Mouse (Mus musculus): Measurements from ENCODE around the gene Ncor1.
"Not testable (repeated sequence)": the region's sequence is repeated elsewhere in the genome, so short reads cannot be mapped to it uniquely, and the experiment has no call there.

The Ncor1 gene

DNA sequence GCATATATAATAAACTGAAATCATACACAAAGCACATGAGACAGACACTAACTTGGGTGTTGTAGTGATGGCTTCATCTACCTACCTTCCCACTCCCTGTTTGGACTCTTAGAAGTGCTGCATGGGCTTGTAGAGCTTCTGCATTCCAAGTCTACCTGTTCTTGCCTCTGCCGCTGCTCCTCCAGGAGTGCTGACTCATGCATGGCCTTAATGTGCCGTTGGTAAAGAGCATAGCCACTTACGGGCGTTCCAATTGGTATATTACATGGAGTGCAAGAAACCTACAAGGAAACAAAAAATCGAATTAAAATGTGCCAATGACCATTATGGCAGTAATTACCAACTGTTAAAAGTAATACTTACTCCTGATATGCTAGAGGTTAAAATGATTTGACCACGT is 91.5 kb downstream of the Ncor1 start:
- no peak for DNase-seq (ENCODE audit: low spot score in 2 of 2)

DNA sequence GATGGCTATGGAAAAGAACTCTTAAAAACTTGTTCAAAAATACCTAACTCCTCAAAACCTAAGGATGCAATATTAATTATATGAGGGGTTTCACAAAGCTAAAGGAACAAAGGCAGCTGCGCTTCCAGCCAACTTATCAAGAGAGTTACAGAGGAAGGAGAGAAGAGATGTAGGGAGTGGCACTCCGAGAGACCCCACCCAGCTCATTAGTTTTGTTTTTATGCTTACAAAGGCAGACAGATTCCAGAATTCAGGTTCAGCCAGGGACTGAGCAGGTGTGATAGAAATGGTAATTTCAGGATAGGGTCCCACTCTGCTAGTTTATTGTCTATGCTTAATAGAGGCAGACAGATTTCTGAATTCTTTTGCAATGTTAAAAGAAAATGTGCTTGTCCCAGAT is 103.1 kb downstream of the Ncor1 start:
- DNase-seq (ENCODE audit: low spot score in 2 of 2), result no peak

DNA sequence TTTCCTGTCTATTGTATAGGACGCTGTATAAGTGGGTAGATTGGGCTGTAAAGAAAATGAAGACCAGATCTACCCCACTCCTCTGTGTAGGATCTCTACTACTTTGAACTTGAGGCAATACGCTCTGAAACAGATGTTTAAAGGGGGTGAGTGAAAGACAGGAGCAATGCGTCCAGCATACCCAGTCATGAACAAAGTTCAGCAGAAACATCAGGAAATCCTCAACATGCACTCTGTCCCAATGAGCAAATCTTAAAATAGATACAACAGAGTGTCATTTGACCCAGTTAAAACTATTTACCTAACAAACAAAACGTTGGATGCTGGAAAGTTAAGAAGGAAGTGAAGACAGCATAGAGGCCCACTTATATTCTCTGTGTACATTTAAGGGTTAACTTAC is 106.4 kb downstream of the Ncor1 start:
- DNase-seq (ENCODE audit: low spot score in 2 of 2), result no peak

DNA sequence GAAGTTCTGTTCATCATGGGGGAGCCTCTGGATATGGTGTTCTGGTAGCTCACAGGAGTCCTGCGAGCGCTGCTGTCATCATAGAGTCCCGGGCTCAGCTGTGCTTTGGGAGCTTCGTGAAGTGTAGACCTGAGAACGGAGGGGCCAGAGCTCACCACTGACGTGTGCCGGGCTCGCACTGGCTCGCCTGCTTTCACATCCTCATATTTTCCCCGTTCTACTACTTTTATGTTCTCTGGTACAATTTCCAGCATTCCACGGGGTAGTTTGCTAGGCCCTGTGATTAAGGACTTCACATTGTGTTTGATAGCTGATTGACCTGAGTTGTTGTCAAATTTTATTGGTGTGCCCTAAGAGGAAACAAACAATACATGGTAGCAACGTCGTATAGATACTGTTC is 115.3 kb downstream of the Ncor1 start:
- DNase-seq (ENCODE audit: low spot score in 2 of 2), result no peak

DNA sequence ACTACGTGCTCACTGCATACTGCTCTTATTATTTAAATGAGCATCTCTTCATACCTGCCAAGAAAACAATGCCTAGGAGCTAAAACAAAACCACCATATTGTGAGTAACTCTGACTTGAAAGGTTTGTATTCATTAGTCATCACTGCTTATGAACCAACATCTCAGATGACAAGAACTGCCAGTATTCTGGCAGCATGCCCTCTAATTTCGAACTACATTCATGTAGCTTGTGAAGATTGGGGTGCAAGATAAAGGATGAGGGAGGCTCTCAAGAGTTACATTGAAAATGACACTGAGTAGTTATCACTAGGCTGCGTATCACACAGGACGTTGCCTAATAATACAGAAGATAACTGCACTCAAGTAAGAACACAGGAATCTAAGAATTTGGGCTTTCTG is 126.1 kb downstream of the Ncor1 start:
- no peak for DNase-seq (ENCODE audit: low spot score in 2 of 2)

DNA sequence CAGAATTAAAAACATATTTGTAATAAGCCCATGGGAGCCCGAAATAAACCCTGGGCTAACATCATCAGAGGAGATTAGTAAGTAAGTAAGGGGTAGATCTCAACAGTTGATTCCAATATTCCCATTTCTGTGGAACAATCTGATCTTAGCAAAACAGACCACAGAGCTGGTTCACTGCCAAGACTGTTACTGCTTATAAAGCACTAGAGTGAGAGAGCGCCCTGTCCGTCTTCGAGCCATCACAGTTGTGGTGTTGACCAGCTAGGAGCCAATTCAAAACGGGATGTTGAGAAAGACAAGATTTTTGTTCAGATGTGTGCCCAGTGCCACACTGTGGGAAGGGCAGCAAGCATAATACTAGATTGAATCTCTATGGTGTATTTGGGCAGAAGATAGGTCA is 127.2 kb downstream of the Ncor1 start:
- DNase-seq (ENCODE audit: low spot score in 2 of 2), result no peak

DNA sequence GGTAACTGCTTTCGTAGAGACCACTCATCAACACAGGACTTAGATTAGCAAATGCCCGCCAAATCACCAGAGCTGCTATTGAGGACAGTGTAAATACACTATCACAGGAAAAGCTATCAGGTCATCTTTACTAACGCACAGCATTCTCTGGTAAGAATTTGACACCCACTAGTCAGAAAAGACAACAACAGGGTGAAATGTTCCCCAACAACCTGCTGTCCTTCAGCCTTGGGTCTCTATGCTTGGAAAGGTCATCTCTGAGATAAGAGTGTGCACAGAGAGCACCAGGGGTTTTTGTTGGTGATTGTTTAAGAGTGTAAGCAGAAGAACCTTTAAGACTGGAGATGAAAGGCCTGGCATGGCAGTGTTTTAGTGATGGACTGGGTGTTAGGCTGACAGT is 134.7 kb downstream of the Ncor1 start:
- no peak for DNase-seq (ENCODE audit: low spot score in 2 of 2)

DNA sequence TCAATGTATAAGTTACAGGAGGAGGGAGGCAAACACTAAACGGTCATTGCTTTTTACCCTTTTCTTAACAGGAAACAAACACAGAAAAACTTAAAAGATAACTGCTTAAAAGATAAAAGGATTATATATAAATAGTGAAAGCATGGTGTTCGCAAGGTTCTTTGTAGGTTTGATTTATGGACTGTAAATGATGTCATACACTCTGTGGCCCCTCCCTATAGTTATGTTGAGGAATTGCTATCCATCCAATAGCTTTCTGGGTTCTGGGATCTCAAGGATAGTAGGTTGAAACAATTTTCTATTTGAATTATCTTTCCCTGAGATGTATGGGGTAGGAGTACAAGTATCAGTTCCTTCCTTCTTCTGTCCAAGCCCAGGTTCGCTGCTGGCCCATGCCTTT is 138.2 kb downstream of the Ncor1 start:
- DNase-seq (ENCODE audit: low spot score in 2 of 2), result no peak

DNA sequence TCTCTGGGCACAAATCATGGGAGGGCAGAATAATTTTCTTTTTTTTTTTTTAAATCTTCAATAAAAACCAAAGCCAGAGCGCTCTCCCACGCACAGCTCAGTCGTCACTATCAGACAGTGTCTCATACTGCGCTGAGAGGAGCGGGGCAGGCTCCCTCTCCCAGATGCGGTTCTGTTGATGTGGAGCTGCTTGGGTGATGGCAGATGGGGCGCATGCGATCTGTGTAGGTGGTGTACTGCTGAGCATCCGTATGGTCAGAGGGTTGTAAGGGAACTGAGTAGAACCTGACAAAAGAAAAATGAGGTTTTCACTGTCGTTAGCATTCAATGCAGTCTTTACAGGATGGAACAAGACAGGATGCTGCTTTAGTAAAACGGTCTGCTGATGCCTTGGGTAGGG is 140.6 kb downstream of the Ncor1 start:
- no peak for DNase-seq (ENCODE audit: low spot score in 2 of 2)

DNA sequence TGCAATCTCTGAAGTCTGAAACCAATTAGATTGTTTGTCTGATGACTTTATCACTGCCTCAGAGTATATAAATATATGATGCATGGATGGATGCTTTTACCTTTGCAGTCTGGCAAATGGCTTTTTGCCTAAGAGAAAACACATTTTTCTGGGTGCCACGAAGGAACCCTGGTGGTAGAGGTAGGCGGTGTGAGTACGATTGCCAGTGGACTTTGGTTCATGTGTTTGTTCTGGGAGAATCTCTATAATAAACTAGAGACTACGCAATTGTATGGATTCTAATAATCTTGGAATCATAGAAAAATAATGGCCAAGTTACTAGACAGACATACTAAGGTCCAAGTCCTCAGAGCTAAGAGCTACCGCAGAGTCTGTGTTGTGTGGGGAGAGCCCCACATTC is 143.4 kb downstream of the Ncor1 start:
- no peak for DNase-seq (ENCODE audit: low spot score in 2 of 2)

DNA sequence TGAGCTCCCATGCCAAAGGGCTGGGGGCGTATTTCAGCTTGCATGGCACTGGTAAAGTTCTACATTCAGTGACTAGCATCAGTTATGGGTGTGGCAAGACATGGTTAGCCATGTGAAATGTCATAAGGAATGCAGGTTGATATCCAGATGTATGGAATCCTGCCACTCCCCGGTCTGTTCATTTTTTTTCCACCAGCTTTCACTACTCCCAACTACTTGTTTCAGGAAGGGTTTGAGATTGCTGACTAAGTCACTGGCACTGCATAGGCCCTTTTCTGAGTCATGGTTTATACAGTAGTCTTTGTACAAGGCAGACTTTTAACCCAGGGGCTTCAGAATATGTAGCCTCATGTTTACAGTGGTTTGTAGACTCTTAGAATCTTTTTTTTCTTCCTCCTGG is 149.0 kb downstream of the Ncor1 start:
- DNase-seq (ENCODE audit: low spot score in 2 of 2), result no peak

DNA sequence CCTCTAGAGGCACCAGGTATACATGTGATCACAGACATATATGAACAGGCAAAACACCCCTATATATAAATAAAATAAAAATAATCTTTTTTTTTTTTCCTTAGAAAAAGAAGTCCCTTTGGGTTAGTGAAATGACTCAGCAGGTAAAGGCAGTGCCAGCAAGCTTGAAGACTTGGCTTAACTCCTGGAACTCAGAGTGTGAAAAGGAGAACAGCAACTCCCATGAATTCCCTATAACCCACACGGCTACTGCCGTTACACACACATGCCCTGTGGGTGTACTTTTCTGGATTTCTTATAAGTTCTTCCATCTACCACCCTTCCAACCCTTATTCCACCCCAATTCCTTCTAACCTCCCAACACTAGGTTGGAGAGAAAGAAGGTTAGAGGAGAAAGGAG is 152.5 kb downstream of the Ncor1 start:
- no peak for DNase-seq (ENCODE audit: low spot score in 2 of 2)

DNA sequence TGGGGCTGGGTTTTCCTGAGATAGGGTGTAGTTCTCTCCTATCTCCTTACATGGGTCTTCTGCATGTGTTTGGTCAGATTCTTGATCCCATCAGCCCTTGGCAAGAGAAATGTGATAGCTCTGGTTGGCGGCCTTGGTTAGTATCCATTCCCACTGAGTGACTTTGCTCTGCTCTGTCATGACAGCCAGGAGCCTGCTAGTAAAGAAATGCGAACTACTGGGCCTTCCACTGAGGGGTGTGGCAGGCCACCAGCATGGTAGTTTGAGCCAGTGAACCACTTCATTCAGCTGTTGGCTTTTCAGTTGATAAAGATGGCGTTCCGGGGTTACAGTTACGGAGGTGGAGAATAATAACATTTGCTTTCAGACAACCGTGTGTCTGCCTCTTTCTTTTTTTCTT is 159.5 kb downstream of the Ncor1 start:
- DNase-seq (ENCODE audit: low spot score in 2 of 2), result no peak

DNA sequence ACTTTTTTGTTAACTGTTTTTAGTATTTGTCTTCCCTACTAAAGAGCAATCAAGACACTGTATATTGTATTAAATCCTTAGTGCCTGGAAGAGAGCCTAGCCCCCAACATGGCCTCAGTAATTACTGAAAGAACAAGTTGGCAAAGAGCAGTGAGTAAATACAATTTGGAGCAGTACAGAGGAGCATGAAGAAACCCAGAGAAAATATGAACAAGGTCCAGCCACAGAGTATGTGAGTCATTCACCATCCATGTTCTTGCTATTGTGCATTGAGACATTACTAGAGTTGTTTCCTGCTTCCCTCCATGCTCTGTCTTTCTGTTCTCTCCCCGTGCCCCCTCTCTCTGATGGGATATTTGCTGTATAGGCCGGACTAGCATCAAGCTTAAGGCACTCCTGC is 164.2 kb downstream of the Ncor1 start:
- no peak for DNase-seq (ENCODE audit: low spot score in 2 of 2)

DNA sequence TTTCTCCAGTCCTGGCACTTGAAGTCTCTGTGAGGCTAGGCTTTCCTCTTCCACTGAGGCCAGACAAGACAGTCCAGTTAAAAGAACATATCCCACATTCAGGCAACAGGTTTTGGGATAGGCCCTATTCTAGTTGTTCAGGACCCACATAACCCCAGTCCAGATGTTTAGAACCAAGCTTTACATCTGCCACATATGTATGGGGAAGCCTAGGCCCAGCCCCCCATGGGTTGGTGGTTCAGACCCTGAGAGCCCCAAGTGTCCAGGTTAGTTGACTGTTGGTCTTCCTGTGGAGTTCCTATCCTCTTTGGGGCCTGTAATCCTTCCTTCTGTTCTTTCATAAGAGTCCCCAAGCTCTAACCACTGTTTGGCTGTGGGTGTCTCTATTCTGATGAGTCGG is 170.6 kb downstream of the Ncor1 start:
- DNase-seq (ENCODE audit: low spot score in 2 of 2), result no peak

DNA sequence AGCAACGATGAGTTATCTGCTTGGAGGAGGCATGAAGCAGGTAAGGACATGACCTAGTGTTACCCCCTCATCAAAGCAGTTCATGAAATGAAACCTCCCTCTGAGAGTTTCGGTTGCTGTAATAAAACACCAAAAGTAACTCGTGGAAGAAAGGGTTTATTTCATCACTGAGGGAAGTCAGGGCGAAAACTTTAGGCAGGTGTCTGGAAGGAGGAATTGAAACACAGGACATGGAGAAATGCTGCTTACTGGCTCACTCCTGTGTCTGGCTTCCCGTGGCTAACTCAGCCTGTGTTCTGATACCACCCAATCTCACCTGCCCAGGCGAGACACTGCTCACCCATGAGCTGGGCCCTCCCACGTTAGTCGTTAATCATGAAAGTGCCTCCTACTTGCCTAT is 173.3 kb downstream of the Ncor1 start:
- no peak for DNase-seq (ENCODE audit: low spot score in 2 of 2)

DNA sequence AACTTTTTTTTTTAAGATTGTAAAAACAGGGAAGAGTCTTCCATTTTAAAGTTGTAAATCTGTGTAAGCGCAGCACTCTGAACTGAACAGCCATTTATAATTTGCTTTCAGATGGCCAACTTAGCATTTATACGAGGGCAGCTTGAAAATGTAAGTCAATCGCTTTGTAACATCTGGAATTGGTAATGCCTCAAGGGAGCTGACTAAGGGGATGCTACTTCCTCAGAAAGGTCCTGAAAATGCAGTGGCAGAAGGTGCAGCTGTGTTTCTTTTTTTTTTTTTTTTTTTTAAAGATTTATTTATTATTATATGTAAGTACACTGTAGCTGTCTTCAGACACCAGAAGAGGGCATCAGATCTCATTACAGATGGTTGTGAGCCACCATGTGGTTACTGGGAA is 174.3 kb downstream of the Ncor1 start:
- not testable (repeated sequence) for DNase-seq (ENCODE audit: low spot score in 2 of 2)

DNA sequence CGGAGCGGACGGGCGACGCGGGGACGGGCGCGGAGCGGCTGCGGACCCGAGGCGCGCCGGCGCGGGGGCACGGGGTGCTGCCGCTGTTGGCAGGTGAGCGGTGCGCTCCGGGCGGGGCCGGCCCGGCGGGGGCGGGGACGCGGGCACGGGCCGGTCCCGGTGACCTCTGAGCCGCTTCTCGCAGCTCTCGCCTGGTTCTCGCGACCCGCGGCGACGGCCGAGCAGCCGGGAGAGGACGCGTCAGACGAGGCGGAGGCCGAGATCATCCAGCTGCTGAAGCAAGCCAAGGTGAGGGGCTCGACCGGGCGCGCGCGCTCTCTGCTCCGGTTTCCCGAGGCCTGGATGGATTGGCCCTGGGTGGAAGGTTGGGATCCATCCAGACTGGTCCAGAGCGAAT is 176.7 kb downstream of the Ncor1 start:
- DNase-seq (ENCODE audit: low spot score in 2 of 2), result no peak

DNA sequence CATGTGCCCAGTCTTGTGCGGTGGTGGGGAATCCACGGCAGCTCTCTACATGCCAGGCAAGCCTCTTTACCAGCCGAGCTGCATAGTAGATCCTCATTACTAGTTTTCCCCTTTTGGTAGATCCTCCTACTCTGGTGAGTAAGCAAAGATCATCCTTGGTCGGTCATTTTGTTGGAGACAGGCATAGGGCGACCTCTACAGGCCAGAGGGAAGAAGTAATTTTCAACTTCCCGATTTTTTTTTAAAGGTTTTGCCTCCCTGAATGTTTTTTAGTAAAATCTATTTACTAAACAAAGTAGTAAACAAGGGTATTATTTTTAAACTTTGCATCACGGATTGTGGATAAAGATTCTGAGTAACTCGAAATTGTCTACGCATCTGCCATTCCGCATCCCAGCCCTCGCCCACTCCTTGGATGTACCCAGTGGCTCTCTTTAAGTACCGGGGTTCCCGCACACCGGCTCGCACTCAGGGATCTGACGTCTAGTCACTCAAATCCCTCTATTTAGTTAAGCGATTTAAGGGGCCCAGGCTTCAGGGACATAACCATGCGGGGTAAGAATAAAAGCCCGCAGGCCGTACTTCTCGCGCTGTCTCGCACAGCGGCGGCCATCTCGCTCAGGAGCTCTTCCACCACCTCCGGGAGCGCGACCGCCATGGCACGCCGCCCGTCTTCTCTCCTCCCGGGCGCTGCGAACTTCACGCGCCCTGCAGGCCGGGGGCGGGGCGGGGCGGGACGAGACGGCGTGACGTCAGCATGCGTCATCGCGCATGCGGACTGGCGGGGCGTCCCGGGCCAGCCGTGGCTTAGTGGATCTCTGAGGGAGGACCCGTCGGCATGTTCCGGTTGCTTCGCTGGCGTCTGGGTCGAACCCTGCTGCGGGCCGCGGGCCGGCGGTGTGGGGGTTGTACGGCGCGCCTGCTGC is 177.4 kb downstream of the Ncor1 start, which contains the start of the genes Zswim7 and Ttc19:
TSS of gene Zswim7 (minus strand) at position 701 of the 926 bp plus-strand sequence.
TSS of gene Ttc19 (plus strand) at position 799 of the 926 bp plus-strand sequence.
- DNase-seq (ENCODE audit: low spot score in 2 of 2), result peak; percentile 86 to 89

DNA sequence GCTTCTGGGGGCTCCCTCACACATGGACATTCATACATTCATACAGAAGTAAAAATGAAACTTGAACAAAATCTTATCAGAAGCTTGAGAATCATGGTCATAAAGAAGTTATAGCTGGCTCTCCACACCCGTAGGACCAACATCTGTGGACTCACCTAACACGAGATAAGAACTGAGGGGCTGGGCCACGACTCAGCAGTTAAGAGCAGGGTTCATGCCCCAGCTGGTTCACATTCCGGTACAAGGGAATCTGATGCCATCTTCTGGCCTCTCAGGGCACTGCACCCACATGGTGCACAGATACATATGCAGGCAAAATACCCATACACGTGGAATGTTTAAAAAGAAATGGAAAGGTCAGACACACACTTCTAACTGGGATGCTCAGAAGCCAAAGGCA is 180.3 kb downstream of the Ncor1 start:
- DNase-seq (ENCODE audit: low spot score in 2 of 2), result peak; percentile 43 to 70

DNA sequence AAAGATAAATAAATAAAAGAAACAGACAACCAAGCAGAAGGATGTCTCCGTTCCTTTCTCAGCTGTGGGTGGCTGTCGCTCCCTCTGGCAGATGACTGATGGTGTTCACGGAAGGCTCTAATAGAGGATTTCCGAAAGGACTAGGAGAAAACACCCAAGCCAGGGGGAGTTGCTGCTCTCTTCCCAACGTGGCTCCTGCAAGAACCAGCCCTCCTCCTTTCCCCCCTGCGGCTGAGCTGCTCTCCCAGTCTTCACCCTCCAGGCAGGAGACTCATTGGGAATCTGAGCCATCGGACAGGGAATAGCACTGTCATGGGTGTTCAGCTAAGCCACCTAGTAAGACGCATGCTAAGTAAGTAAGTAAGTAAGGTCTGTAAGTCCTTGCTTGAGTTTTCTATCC is 181.3 kb downstream of the Ncor1 start:
- no peak for DNase-seq (ENCODE audit: low spot score in 2 of 2)

DNA sequence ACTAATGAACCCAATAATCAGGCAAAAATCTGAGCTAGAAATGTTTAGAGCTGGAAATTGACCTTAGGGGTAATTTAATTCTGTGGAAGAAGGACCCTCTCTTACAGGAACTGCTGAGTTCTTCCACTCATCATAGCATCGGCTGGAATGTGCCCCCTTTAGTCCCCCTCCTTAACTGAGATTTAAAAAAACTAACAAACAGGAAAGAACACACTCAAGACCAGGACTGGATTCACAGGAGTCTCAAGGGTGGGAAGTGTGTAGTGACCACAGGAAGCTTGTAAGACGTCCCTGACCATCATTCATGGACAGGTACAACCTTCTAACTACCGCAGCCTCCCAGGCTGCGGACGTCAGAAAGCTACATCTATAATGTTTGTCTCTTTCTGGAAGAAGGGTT is 187.5 kb downstream of the Ncor1 start:
- DNase-seq (ENCODE audit: low spot score in 2 of 2), result no peak

DNA sequence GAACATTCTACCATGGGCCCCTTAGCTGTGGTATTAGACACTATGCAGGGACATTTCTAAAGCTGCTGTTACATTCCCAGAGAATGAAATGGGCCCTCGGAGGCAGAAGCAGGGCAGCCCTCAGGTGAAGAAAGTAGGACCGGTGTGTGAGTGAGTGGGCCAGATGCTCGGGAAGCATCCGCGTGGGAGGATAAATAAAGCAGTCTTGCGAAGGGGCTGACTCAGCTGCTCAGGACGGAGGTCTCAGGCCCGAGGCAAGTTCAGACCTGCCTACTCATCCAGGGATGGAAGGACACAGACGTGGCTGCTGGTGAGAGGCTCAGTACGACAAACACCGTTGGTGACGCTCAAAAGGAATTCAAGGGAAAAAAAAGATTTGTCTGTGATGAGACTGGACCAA is 189.2 kb downstream of the Ncor1 start:
- no peak for DNase-seq (ENCODE audit: low spot score in 2 of 2)

DNA sequence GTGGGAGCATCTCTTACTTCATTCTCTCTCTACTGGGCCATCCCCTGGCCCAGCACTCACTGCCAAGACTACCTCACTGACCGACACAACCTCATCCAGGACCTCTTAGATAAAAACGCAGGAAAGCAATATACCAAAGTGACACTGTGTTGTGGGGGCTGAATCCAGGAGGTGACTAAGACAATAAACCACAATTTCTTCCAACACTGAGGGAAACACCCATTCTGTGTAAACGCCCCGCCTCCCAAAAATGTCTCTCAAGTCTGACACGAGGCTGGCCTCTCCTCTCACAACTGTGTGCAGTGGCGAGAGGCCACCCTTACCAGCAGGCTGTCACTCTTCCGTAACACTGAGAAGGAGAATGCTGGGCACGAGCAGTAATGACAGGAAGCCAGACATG is 190.0 kb downstream of the Ncor1 start:
- DNase-seq (ENCODE audit: low spot score in 2 of 2), result no peak

All from urinary bladder, adult 18-20 months (tissue).